Mouse (Mus musculus) ES-E14 (cell line): ENCODE results near the gene Rsph6a.

Experiments
- CHD2 ChIP-seq: IDR thresholded peaks from 2 replicates; pipeline ENCODE4 v1.6.1; 2014; ENCODE audit warnings: mild to moderate bottlenecking, low read depth, low read length, inconsistent platforms
- HCFC1 ChIP-seq: IDR thresholded peaks from 2 replicates; pipeline ENCODE4 v1.6.1; 2012; ENCODE audit warnings: low read length, inconsistent platforms, borderline replicate concordance; ENCODE audit not compliant: insufficient read depth
- MAFK ChIP-seq: IDR thresholded peaks from 2 replicates; pipeline ENCODE4 v1.6.1; 2014; ENCODE audit warnings: mild to moderate bottlenecking, low read depth, low read length, inconsistent platforms; ENCODE audit not compliant: insufficient read depth
- ZC3H11A ChIP-seq: IDR thresholded peaks from 2 replicates; pipeline ENCODE4 v1.6.1; 2012; ENCODE audit warnings: low read depth, mild to moderate bottlenecking, inconsistent platforms, low read length, borderline replicate concordance
- ZNF384 ChIP-seq: IDR thresholded peaks from 2 replicates; pipeline ENCODE4 v1.6.1; 2012; ENCODE audit warnings: low read depth, low read length, inconsistent platforms

DNA sequence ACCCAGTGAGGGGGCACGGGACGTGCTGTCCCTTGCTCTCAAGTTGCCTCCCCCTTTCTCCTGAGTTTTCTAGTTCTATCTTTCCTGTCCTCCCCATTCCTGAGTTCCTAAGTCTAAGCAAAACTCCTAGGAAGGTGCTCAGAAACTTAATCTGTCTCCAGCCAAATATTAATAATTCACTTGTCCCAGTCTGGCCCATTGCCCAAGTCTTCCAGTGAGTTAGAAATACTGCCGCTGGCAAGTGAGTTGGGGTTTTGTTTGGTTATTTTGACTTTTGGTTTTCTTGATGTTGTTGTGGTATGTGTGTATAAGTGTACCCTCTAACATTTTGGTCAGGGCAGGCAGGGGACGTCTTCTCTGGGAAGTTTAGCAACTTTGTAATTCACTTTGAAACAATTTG, 67.2 kb downstream of the Rsph6a start:
- TF ChIP-seq CHD2 (no peak), ZNF384 (no peak), MAFK (no peak), HCFC1 (no peak), ZC3H11A (no peak)
